Mouse (Mus musculus) right cerebral cortex, postnatal 10 days (tissue): ENCODE measurements around the gene Gle1.

ENCODE experiments used
- DNase-seq, 2 experiments: peaks; one replicate each; pipeline ENCODE4 v3.0.0; 2021; ENCODE audit warnings: low spot score in 2 of 2

The Gle1 gene

DNA sequence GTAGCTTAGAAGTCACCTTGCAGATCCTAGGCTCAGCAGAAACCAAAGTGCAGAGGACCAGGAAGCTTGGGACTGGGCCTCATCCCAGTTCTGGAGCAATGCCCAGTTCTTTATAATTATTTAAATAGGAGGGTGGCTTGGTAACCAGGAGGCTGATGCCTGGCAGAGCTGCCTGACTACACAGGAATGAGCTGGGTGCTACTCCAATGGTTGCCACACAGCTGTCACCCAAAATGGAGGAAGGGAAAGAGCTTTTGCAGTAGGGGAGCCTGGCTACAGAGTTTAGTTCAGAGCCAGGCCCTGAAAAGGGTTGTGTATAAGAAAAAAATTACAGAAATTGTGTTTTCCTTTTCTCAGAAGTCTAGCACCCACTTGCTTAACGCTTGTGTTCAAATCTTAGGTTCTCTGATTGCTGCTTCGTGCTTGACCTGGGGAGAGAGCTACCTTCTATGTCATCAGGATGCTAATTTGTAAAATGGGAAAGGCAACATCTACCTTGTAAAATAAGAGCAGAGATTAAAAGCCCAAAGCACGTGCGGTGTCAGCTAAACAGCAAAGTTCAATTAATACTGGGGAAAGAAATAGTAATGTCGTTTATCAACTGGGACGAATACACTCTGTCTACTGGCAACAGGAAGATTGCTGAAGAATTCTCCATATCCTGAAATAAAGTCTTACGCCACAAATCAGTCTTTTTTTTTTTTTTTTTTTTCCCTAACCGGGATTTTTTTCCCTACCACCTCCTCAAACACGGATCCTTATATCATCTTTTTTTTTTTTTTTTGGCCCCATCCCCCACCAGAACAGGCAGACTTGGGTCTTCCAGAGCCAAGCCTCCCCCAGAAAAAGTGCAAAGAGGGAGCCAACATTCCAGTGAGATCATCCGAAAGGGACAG is 29.4 kb downstream of the Gle1 start:
- peak; percentile 67 to 81 for DNase-seq

DNA sequence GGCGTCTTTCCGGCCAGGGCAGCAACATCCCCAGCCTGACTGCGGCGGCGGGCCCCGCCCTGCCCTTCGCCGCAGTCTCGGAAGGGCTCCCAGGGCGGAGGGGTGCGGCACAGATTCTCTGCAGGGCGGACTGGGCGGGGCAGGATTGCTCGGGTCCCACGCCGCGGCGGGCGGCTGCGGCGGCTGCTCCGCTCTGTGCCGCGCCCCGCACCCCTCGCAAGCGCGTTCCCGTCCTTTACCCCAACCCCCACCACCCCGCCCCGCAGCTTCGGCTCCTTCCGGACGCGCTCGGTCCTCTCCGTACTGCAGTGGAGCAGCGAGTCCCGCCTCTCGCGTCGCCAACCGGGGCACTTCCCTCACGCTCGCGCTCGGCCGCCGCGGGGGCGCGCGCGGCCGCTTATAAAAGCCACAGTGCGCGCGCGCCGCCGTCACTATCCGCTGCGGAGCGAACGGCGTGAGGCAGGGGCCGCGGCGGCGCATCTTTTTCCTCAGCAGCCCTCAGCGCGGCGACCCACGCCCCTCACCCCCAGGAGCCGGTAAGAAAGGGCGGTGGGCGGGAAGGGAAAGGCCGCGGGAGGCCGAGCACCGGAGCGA is 30.1 kb downstream of the Gle1 start, which contains the start of gene Sptan1:
Sptan1 (plus strand) TSS at position 311 of the 594 bp plus-strand sequence.
- peak; percentile 97 to 98 for DNase-seq

DNA sequence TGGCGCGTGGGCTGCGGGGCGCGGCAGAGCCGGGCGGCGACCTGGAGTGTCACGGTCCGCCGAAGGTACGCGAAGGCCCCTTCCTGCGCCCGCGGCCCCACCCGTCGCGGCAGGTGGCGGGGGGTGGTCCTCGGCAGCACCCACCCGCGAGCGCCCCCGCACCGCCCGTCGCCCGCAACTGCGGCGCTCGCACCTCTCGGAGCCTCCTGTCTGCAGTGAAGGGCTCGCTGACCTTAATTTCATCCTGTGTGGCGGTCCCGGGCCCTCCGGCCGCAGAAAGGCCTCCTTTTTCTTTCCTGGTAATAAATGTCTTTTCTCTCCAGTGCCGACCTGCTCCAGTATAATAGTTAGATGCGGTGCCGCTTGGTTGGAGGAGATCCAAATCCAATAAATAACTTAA is 30.7 kb downstream of the Gle1 start:
- DNase-seq = peak; percentile 61 to 69

DNA sequence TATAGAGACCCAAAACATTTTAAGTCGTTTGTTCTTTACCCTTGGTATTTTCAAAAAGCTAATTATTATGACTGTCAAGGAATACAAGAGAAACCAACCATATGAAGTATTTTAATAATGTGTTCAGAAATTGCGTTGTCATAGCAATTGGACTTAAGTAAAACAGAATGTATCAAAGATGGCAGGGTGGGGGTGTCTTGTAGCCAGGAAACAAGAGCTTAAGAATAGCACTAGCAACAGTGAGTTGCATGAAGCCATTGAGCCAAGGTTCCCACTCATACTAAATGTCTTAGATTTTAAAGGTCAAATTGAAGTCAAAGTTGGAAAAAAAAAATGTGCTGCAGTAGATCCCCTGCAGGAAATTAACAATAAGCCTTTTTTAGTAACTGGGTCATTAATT is 31.6 kb downstream of the Gle1 start:
- DNase-seq = peak; percentile 36 to 48

DNA sequence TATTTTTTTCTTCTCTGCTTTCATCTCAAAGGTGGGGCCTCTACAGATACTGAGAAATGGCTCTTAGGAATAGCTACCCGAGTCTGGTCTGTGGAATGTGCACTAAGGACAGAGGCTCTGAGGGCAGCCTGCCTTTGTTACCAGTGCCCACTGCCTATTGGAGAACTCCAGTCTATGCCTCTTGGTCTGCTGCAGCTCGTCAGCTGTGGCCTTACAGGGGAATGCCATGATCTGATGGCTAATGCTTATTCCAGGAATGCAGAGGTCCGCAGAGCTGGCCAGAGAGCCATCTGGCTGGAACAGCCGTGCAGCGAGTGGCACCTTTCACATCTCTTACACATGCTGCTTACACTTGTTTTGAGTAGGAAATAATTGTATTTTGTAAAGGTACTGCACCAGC is 32.5 kb downstream of the Gle1 start:
- DNase-seq = no peak

DNA sequence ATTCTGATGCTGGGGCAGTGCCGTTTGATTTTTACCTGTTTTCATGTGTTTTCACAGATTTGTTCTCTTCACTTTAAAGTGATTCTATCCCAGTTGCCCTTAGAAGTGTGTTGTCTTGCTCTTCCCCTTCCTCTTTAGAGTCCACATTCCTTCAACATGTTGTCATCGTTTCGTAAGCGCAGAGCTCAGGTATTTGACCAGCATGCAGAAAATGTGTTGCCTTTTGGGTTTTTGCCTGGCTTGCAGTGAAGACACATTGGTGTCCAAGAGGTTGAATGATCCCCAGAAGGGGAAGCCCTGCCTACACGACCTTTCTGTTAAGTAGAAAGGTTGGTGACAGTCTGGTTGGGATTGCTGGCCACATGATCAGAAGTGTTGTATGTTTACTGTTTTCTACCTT is 33.4 kb downstream of the Gle1 start:
- DNase-seq = no peak

DNA sequence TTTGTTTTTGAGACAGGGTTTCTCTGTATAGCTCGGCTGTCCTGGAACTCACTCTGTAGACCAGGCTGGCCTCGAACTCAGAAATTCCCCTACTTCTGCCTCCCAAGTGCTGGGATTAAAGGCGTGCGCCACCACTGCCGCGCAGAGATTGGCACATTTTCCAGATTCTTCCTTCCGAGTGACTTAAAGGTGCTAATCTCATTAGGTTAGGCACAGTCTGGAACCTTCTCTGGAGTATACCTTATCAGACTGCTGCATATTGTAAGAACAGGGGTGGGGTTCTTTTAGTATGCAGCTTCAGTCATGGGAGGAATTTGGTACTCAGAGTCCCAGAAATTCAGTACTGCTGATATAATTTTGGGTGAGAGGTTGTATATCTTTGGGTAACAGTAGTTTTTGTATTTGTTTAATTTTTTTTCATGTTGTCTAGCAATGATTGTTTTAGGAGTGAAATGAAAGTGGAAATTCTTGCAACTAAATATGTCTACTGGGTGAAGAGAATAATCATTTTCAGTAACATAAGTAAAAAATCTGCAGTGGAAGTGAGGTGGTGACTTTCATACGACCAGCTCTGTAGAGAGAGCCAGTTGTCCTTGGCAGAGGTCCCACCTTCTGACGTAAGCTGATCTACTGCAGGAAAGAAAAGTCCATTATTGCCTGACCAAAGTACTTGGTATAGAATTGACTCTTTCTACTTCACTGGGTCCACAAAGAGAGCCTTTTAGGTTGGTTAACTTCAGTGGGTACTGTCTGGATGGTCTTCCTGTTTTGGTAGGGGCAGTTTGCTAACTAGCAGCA is 36.8 kb downstream of the Gle1 start:
- DNase-seq = peak; percentile 56 to 64

DNA sequence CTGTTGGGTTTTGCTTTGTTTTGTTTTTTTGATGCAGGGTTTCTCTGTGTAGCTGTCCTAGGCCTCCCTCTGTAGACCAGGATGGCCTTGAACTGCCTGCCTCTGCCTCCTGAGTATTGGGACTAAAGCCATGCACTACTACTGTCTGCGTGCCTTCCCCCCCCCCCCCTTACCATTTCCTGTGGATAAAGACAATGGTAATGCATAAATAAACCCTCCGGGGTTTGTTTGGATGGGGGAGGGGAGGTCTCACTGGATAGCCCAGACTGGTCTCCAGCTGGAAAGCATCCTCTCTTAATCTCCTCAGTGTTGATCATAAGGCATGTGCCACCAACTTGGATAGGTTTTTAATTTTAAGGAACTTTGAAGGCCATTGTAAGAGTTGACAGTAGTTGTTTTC is 38.3 kb downstream of the Gle1 start:
- DNase-seq = no peak

DNA sequence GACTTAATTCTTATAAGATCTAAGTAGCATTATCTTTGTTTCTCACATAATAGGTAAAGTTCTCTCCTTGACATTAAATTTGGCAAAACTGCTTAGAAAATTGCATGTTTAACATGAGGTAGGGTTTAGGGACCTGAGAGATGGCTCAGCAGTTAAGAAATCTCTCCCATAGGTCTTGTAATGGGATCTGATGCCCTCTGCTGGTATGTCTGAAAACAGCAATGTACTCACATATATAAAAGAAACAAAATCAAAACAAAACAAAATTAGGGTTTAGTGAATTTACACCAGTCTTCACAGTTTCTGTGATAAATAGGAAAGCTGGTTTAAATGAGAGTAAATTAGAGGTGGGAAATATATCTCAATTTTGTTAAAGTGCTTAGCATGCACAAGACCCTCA is 42.1 kb downstream of the Gle1 start:
- DNase-seq = no peak

DNA sequence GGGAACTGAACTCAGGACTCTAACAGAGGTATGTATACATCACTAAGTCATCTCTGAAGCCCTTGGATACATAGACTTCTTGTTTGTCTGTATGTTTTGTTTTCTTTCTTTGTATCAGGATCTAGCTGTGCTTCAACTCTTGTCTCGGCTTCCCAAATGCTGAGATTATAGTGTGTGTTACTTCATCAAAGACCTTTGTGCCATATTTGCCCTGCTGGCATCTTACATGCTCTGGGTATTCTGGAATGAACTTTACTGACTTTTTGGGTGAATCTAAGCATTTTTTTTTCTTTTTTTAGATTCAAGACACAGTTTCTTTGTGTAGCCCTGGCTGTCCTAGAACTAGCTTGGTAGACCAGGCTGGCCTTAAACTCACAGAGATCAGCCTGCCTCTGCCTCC is 45.4 kb downstream of the Gle1 start:
- no peak for DNase-seq

DNA sequence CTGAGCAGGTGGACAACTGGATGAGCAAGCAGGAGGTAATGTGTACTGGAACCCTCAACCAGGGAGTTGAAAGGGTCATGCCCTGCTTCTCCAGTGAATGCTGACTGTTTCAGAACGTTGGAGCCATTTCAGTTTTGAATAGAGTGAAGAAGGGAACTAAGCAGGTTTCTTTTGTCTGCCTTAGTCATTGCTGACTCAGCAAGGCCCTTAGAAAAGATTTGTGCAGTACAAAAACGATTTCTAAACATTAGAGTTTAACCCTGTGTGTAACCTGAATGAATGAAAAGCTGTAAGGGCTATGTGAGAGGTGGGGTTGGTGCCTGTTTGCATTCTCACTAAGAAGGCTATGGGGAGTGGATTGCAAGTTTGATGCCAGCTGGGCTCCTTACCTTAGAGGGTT is 56.7 kb downstream of the Gle1 start:
- DNase-seq = no peak

DNA sequence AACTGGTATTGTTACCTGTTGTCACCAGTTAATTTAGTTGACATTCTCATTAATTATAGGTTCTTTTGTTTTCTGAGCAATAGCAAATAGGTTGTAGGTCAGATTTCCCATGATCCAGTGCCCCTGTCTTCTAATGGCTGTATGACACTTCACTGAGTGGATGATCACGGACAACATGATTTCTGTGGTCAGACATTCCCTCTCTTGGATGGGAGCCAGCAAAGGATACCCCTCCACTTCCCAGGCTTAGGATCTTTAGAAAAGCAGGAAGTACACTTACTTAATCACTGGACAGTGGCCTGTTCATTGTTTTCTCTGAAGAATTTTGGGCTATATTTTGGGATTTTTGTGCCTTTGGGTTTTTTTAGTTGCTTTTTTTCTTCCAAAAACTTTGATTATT is 73.9 kb downstream of the Gle1 start:
- DNase-seq = no peak
